Mouse (Mus musculus) c-Kit-positive CD71-negative TER-119-negative erythroid progenitor cells, embryonic 14.5 days (primary cell): ENCODE data around the gene Olfr775.

Experiments used
- DNase-seq: peaks from one replicate; pipeline ENCODE4 v3.0.0-alpha.2; 2013; ENCODE audit warnings: low read depth

Olfr775 gene

GRCm38 (mm10) chr10:129248112-129248511, at the start of gene Olfr775:
TSS of gene Olfr775 (plus strand) at chr10:129248412.
- no peak for DNase-seq

GRCm38 (mm10) chr10:129230737-129231136, 17.5 kb upstream of the Olfr775 start:
- DNase-seq = no peak

DNA sequence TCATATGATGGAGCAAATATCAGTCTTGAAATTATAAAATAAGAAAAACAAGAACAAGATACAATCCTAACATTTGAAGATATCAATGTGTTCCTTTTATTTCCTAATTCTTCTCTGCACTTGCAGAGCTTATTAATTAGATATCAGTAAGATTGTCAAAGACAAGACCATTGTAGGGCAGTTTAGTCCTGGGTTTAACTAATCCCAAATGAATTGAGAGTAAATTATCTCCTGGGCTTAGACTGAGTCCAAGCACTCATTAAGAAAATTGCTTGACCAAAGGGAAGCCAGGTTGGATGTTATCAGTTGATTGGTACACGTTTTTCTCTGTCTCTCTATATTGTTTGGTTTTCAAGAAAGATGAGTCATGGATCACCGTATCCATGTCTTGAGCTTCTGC, 12.3 kb upstream of the Olfr775 start, which contains the start of gene Olfr774:
Olfr774 (plus strand) TSS at position 301 of the 400 bp plus-strand sequence.
- no peak for DNase-seq

DNA sequence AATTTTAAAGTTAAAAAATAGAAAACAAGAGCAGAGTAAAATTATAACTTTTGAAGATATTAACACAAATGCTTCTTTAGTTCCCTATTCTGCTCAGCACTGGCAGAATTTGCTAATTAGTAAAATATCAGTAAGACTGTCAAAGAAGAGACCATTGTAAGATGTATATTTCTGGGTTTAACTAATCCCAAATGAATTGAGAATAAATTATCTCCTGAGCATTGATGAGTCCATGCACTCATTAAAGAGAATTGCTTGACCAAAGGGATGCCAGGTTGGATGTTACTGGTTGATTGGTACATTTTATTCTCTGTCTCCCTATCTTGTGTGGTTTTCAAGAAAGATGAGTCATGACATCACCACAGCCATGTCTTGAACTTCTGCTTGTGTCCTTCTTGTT, 10.6 kb downstream of the Olfr775 start, which contains the start of gene Olfr776:
Olfr776 (plus strand) TSS at position 301 of the 400 bp plus-strand sequence.
- DNase-seq = no peak

DNA sequence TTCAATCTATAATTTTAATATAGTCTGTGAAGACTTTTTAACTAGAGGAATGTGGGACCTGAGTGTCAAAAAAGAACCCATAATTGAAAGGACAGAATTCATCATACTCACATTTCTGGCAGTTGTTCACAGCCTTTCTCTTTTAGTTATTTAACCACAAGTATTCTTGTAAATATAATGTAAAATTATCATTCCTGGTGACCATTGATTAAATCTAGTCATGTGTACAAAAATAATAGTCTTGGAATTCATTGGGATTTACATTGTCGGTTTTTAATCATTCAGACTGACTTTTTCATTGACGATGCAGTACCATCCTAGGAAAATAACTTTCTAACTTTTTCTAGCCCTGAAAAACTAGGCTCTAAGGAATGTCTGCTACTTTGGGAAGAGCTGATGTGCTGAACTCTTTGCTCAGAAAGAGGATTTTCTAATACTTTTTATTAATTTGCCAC, 22.9 kb downstream of the Olfr775 start, which contains the start of gene Olfr777:
Olfr777 (minus strand) TSS at position 405 of the 455 bp plus-strand sequence.
- no peak for DNase-seq
